Mouse (Mus musculus) ES-E14 (cell line): ENCODE measurements at regions not wholly inside any gene's neighbourhood (a gene's known extent, or its start where the extent isn't known, plus 50 kb on each side); places are given as distances from the start of the nearest gene placed in this dataset.

ENCODE experiments used
- DNase-seq: peaks from one replicate; pipeline ENCODE4 v3.0.0-alpha.2; 2013; ENCODE audit warnings: low read depth, low spot score
- H3K27ac ChIP-seq: 2 replicates; pipeline ENCODE4 v1.5.1; 2012; ENCODE audit warnings: low read depth, mild to moderate bottlenecking, low read length, moderate library complexity, mixed read lengths; ENCODE audit not compliant: poor library complexity, insufficient read depth, severe bottlenecking
- H3K36me3 ChIP-seq: 2 replicates; pipeline ENCODE4 v1.6.1; 2012; ENCODE audit warnings: mild to moderate bottlenecking, low read length, moderate library complexity, mixed read lengths; ENCODE audit not compliant: control insufficient read depth, poor library complexity, insufficient read depth, severe bottlenecking
- H3K4me1 ChIP-seq, 2 experiments: fragments of 150-350 bp in 1 of 2; sonication (generic) in 1 of 2; 2 replicates each; pipeline ENCODE4 v1.6.1; 2012; ENCODE audit warnings: low read length in 2 of 2, mild to moderate bottlenecking in 1 of 2, mixed read lengths in 1 of 2; ENCODE audit not compliant: control insufficient read depth in 2 of 2, insufficient read depth in 2 of 2, poor library complexity in 1 of 2
- H3K4me3 ChIP-seq, 2 experiments: fragments of 150-350 bp in 1 of 2; sonication (generic) in 1 of 2; 2 replicates each; pipeline ENCODE4 v1.5.1; 2012; ENCODE audit warnings: low read length in 2 of 2, low read depth in 1 of 2, mild to moderate bottlenecking in 1 of 2, mixed read lengths in 1 of 2; ENCODE audit not compliant: insufficient read depth in 1 of 2, poor library complexity in 1 of 2, severe bottlenecking in 1 of 2
- H3K9ac ChIP-seq: 2 replicates; pipeline ENCODE4 v1.6.1; 2012; ENCODE audit warnings: low read depth, mild to moderate bottlenecking, low read length, mixed read lengths; ENCODE audit not compliant: poor library complexity, insufficient read depth, severe bottlenecking
- H3K9me3 ChIP-seq: fragments of 150-350 bp; sonication (generic); 2 replicates; pipeline ENCODE4 v1.6.1; 2012; ENCODE audit warnings: low read depth, mild to moderate bottlenecking, low read length; ENCODE audit not compliant: control insufficient read depth, insufficient read depth
- CHD2 ChIP-seq: IDR thresholded peaks from 2 replicates; pipeline ENCODE4 v1.6.1; 2014; ENCODE audit warnings: mild to moderate bottlenecking, low read depth, low read length, inconsistent platforms
- HCFC1 ChIP-seq: IDR thresholded peaks from 2 replicates; pipeline ENCODE4 v1.6.1; 2012; ENCODE audit warnings: low read length, inconsistent platforms, borderline replicate concordance; ENCODE audit not compliant: insufficient read depth
- MAFK ChIP-seq: IDR thresholded peaks from 2 replicates; pipeline ENCODE4 v1.6.1; 2014; ENCODE audit warnings: mild to moderate bottlenecking, low read depth, low read length, inconsistent platforms; ENCODE audit not compliant: insufficient read depth
- ZC3H11A ChIP-seq: IDR thresholded peaks from 2 replicates; pipeline ENCODE4 v1.6.1; 2012; ENCODE audit warnings: low read depth, mild to moderate bottlenecking, inconsistent platforms, low read length, borderline replicate concordance
- ZNF384 ChIP-seq: IDR thresholded peaks from 2 replicates; pipeline ENCODE4 v1.6.1; 2012; ENCODE audit warnings: low read depth, low read length, inconsistent platforms
- in situ Hi-C, 2 experiments: fragments of 600-800 bp; cut with MboI; formaldehyde crosslinking; loops; one replicate each; pipeline ENCODE4 v1.15.1; 2025; ENCODE audit warnings: low sequenced_read_pairs in 2 of 2, inconsistent platforms in 1 of 2; ENCODE audit not compliant: unreplicated experiment in 2 of 2

DNA sequence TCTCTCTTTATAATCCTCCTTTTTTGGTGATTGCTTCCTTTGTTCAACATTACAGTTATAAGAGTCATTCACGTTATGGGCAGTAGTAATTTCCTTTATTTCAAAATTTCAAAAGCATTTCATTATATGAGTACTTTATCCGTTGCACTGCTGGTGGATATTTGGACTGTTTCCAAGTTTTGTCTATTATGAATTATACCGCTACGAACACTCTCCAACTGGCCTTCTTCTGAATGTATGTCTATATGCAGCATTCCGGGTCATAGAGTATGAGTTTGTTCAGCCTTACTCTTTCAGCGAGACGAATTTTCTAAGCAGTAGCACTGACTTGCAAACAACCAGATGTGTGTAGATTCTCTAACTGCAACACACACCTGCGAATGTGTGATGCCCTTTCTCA is 57.8 kb downstream of the Dusp6 start:
- in situ Hi-C loops: no loop called here
- DNase-seq: no peak
- H3K4me3 ChIP-seq: no peak overlapping the region

GRCm38 (mm10) chr10:99323358-99323757 is 60.3 kb downstream of the Dusp6 start:
- H3K36me3 ChIP-seq: no peaks in the 10 kb centered on the region
- H3K9me3 ChIP-seq: no peaks in the 10 kb centered on the region
- no peak for TF ChIP-seq ZNF384
- TF ChIP-seq CHD2: no peak
- TF ChIP-seq HCFC1: no peak
- TF ChIP-seq ZC3H11A: no peak
- no peak for TF ChIP-seq MAFK
- in situ Hi-C loops: no loop called here
- H3K27ac ChIP-seq: no peak overlapping the region
- no peak for DNase-seq
- H3K9ac ChIP-seq: no peak overlapping the region
- no peak overlapping the region for H3K4me3 ChIP-seq
- no peaks in the 10 kb centered on the region for H3K4me1 ChIP-seq

More for the DNA sequence above, 57.8 kb downstream of the Dusp6 start:
- Histone ChIP-seq H3K27ac (no peak overlapping the region), H3K9ac (no peak overlapping the region), H3K4me1 (no peaks in the 10 kb centered on the region), H3K9me3 (no peaks in the 10 kb centered on the region), H3K36me3 (no peaks in the 10 kb centered on the region)
- TF ChIP-seq CHD2 (no peak), ZC3H11A (no peak), ZNF384 (no peak), MAFK (no peak), HCFC1 (no peak)

GRCm38 (mm10) chr10:99327501-99327900 is 64.5 kb downstream of the Dusp6 start:
- Histone ChIP-seq H3K36me3 (no peaks in the 10 kb centered on the region), H3K9ac (no peak overlapping the region), H3K4me1 (no peaks in the 10 kb centered on the region), H3K9me3 (no peaks in the 10 kb centered on the region), H3K27ac (no peak overlapping the region), H3K4me3 (no peak overlapping the region)
- DNase-seq: no peak
- no peak for TF ChIP-seq HCFC1
- TF ChIP-seq MAFK: no peak
- no peak for TF ChIP-seq ZC3H11A
- no peak for TF ChIP-seq ZNF384
- TF ChIP-seq CHD2: no peak
- in situ Hi-C loops: no loop called here

DNA sequence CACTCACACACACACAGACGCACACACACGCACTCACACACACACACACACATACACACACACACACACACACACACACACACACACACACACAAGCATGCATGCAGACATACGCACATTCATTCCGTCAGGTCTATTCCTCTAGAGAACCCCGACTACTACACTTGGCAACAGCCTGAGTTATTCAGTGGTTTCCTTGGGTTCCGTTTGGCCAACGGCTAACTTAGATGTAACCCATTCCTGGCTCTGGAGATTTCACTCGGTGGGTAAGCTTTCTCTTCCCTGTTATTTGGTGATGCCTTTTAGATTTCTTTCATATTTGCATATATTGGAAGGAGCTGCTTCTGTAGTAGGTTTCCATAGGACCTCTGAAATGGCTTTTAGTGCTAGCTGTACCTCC is 65.5 kb downstream of the Dusp6 start:
- no peak overlapping the region for H3K27ac ChIP-seq
- no peak overlapping the region for H3K4me3 ChIP-seq
- in situ Hi-C loops: no loop called here
- H3K9ac ChIP-seq: no peak overlapping the region
- TF ChIP-seq MAFK (no peak), ZC3H11A (no peak), CHD2 (no peak), HCFC1 (no peak), ZNF384 (no peak)
- H3K36me3 ChIP-seq: no peaks in the 10 kb centered on the region
- H3K9me3 ChIP-seq: no peaks in the 10 kb centered on the region
- no peak for DNase-seq
- H3K4me1 ChIP-seq: no peaks in the 10 kb centered on the region

DNA sequence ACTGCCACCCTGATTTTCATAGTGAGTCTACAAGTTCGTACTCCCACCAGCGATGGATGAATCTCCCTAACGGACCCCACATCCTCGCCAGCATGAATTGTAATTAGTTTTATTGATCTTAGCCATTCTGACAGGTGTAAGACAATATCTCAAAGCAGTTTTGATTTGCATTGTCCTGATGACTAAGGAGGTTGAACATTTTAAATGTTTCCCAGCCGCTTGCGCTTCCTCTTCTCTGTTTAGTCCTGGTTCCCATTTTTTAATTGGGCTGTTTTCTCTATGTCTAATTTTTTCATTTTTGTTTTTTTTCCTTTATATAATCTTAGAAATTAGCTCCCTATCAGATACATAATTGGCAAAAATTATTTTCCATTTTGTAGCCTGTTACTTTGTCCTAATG is 66.4 kb downstream of the Dusp6 start:
- in situ Hi-C loops: no loop called here
- no peaks in the 10 kb centered on the region for H3K36me3 ChIP-seq
- no peak overlapping the region for H3K9ac ChIP-seq
- TF ChIP-seq MAFK (no peak), CHD2 (no peak)
- DNase-seq: no peak
- no peak overlapping the region for H3K27ac ChIP-seq
- H3K9me3 ChIP-seq: no peaks in the 10 kb centered on the region
- H3K4me1 ChIP-seq: no peaks in the 10 kb centered on the region
- no peak overlapping the region for H3K4me3 ChIP-seq
